Mouse (Mus musculus): ENCODE data around the gene Zfp445. TPM values are rescaled to one million over a fixed set of nuclear protein-coding genes. Genes with fewer than 3 reads are reported as not detected.
A peak's percentile ranks its signal among the peaks of the same experiment; 100 is the strongest.
"Not testable (repeated sequence)": the region's sequence is repeated elsewhere in the genome, so short reads cannot be mapped to it uniquely, and the experiment has no call there.

The Zfp445 gene
- 100 to 1,000 TPM in 1 of 2 experiments, 10 to 100 TPM in 1; 93.7 to 136 TPM for total RNA-seq (2021)
- long read RNA-seq, experiment 1, full-length matches to known transcripts = 1 of 24 reads
- long read RNA-seq, experiment 1, partial matches to known transcripts = 4 of 24 reads
- long read RNA-seq, experiment 1, other reads (novel, unspliced or antisense) = 19 of 24 reads
- long read RNA-seq, experiment 2, full-length matches to known transcripts = 2 of 12 reads
- long read RNA-seq, experiment 2, partial matches to known transcripts = 1 of 12 reads
- long read RNA-seq, experiment 2, other reads (novel, unspliced or antisense) = 9 of 12 reads

DNA sequence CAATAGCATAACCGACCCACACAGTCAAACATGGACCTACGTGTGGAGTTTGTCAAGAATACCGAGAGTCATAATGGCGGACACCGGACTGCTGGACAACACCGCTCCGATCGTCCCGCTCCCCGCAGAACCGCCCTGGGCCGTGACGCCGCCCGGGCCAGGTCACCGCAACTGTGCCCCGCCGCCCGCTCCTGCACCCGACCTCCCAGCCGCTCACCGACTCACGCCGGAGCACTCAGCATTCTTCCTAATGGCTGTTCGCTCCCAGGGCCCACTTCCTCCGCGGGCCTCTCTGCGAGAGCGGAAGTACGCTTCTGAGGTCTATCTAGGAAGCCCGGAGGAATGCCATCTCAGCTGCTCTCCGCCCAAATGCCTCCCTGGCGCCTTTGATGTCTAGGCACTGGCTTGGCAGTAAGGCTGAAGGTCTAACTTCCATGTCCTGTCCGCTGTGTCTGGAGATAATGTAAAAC is at the start of gene Zfp445:
Gene Zfp445 (minus strand): TSS at position 310 of the 470 bp plus-strand sequence.
- DNase-seq = peak; percentile 87

DNA sequence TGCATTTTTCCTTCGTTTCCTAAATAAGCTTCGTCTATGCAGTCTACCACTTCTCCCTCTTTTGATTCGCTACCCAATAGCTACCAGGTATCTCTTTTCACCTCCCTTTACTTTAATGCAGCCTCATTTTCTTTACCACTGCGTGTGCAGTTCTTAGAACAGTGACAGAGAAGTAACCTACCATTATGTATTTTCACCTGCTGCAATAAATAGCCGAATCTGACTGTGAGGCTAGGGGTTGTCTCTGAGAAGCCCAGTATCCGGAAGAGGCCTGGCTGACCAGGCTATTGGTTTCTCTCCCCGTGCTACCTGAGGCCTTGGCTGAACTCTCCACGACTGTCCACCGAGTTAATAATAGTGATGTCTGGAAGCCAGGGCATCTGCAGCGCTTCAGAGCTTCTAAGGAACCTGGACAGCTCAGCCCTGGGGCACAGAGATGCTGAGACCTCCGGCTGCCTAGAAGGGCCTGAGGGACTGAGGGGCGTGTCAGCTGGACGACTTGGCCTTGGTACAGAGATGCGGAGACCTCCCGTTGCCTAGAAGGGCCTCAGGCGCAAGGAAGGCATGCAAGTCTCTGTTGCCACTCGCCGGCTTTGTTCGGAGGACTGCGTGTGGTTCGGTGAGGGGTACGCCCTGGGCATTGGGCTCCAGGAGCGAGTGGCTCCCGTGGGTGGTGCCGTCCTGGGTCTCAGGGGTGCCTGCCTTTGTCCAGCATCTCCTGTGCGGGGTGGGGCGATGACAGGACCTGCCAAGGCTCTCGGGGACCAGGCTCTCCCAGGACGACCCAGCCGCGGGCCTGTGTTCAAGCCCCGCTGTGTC is 37.1 kb upstream of the Zfp445 start:
- peak; percentile 66 for DNase-seq

DNA sequence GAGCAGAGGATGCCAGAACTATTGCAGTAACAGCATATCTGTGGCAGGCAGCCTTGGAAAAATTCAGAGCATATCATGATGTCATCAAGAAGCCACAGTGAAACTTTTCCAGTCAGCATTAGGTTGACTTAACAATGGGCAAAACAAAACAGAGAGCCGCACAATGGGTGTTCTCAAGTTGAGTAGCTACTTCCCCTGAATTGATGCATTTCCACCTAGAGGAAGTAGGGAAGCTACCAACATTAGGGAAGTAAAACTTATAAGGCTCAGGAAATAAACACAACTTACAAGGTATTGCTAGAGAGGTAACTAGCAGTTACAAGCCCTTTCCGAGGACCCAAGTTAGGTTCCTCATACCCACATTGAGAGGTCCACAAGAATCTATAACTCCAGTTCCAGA is 35.2 kb upstream of the Zfp445 start:
- DNase-seq = no peak

GRCm38 (mm10) chr9:122886372-122887179 is 20.8 kb upstream of the Zfp445 start:
- DNase-seq = peak; percentile 72

DNA sequence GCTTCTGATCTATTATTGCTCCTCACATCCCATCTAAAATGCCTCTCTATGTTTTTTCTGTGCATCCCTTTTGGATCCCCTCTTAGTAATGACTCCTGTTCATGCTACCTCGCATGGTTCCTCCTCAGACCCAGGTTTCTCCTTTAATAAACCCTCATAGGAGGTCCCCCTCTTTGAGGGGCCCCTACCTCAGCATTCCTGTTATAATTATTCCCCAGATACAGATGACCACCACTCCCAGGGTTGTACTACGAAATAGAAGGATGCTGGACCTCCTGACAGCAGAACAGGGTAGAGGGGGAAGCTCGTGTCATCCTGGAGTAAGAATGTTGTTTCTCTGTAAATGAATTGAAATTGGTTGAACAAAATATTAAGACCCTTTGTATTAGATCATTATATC is 19.6 kb upstream of the Zfp445 start, which contains the start of gene Zkscan7:
Gene Zkscan7 (plus strand): TSS at position 301 of the 400 bp plus-strand sequence.
- DNase-seq = no peak

DNA sequence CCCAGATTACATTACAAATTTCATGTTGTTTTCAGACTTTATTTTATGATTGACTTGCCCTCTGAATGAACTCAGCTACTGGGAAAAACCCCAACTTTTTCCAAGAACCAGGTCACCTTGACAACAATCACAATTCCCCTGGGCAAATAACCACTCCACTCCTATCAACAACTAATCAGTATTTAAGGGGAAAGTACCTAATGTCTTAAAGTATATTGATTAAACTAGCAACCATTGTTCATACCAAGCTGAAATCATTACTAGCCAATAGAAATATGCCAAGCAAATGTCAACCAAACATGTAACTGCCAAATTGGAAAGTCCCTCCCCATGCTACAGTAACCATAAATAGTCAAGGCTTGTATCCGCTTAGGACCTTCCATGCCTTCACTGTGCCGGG is 9.3 kb upstream of the Zfp445 start:
- no peak for DNase-seq

- DNase-seq = no peak
Measured at GRCm38 (mm10) chr9:122874653-122875052, 8.8 kb upstream of the Zfp445 start.

GRCm38 (mm10) chr9:122872595-122872994 is 6.8 kb upstream of the Zfp445 start:
- DNase-seq = no peak

DNA sequence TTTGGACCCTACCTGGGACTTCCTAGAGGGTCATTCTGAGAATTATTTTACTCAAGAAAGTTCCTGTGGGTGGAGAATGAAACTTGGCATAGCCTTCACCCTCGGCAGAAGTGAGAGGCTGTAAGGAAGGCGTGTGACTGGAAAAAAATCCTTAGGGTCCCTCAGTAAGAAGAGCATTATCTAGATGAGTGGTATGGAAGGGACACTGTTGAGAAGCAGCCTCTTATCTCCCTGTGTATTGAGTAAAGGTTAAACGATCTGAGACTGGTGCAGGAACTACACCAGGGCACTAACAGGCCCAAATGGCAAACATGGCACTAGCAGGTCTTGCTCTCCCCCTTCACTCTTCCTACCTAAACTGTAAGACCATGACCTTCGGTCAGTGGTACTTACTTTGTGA is 386 bp upstream of the Zfp445 start:
- DNase-seq = no peak

DNA sequence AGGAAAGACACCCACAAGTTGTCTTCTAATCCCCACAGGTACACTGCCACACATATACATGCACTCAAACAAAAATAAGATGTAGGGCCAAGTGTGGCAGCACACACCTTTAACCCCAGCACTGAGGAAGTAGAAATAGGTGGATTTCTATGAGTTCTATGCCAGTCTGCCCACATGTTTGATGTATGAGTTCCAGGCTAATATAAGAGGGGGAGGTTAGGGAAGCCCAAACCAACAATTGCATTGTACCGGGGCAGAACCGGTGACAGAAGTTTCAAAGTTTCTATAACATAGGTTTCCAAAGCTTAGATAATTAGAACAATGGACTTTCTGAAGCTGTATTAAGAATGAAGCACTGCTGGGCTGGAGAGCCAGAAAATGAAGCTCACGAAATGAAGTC is 958 bp downstream of the Zfp445 start:
- no peak for DNase-seq

DNA sequence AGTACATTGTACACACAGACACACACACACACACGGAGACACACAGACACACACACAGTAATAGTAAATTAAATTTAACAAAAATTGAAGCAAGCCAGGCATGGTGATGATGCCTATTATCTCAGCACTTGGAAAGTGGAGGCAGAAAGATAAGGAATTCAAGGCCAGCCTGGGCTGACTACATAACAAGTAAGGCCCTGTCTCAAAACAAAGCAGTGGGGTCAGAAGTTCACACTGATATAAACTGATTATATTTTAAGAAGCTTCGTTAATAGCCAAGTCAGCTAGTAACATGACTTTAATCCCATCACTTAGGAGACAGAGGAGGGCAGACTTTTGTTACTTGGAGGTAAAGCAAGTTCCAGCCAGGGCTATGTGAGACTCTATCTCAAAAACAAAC is 2.1 kb downstream of the Zfp445 start:
- no peak for DNase-seq

DNA sequence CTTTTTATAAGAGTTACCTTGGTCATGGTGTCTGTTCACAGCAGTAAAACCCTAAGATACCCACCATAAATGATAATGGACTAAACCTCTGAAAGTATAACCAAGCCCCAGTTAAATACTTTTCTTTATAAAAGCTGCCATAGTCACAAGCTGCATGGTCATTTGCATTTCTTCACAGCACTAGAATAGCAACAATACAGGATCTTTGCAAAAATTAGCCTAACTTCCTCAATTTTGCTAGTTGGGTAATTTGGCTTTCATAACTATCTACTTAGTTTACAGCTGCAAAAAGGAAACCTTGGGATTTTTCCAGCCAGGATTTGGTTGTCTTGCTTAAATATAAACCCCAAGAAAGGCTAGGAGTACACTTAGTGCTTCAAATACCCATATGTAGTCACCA is 5.1 kb downstream of the Zfp445 start:
- DNase-seq = no peak

- no peak for DNase-seq
Measured at GRCm38 (mm10) chr9:122856716-122857115, 9.1 kb downstream of the Zfp445 start.

GRCm38 (mm10) chr9:122855617-122856016 is 10.2 kb downstream of the Zfp445 start:
- no peak for DNase-seq

GRCm38 (mm10) chr9:122855141-122855540 is 10.7 kb downstream of the Zfp445 start:
- DNase-seq = not testable (repeated sequence)

GRCm38 (mm10) chr9:122854526-122854925 is 11.3 kb downstream of the Zfp445 start:
- DNase-seq = no peak

DNA sequence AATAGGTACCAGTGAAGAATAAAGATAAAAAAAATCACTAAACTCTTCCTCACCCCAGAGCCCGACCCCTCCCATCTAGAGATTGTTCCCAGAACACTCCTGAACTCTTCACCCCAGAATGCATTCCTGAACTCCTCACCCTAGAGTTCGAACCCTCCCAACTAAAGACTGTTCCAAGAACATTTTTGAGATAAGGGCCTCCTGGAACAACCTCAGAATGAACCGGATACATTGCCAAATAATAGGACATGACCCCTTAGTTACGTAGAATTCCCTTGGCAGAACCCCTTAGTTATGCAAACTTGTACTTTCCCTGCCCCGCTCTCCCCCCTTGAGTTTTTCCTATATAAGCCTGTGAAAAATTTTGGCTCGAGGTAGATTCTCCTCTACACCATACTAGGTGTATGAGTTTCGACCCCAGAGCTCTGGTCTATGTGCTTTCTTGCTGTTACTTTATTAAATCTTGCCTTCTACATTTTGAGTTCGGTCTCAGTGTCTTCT is 17.9 kb downstream of the Zfp445 start:
- DNase-seq = not testable (repeated sequence)

DNA sequence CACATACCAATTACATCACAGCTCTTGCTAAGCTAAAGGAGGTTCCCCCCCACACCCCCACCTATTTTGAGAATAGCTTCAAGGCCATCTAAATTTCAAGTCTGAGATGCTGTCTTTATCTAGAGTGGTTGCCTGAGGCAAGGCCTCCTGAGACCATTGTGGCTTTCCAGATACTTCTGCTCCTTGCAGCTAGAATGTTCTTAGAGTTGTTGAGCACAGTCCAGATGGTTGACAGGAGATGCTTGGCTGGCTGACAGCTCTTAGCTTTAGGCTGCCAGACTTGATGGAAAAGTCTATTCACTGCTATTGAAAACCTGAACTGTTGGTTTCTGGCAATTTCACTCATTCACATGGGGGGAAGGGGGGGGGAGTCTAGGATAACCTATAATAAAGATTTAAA is 19.6 kb downstream of the Zfp445 start:
- DNase-seq = no peak

GRCm38 (mm10) chr9:122845621-122846020 is 20.2 kb downstream of the Zfp445 start:
- no peak for DNase-seq

- DNase-seq = no peak
Measured at GRCm38 (mm10) chr9:122843760-122844159, 22.0 kb downstream of the Zfp445 start, which contains the start of gene Gm35549. Gene Gm35549 (minus strand): TSS chr9:122844035.

GRCm38 (mm10) chr9:122837680-122838079 is 28.1 kb downstream of the Zfp445 start:
- DNase-seq = peak; percentile 64

DNA sequence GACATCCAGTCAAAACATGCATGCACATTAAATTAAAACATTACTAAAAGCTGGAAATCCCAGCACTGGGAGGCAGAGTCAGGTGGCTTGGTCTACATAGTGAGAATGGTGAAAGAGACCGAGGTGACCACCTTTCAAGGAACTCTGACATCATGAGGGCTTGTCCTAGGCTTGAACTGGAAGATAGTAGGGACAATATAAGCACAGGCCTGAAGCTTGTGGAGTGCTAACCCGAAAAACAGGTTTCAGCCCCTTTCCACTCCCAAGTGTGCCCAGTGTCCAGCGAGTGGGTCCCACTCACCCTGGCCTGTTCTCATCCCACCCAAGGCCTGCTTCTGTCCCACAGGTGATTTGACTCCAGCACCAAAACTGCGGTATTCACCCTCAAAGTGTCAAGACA is 28.6 kb downstream of the Zfp445 start:
- no peak for DNase-seq

All from adrenal gland, postnatal 10 days (tissue).